Mouse (Mus musculus): ENCODE data around the gene 4930404H24Rik. TPM values are rescaled to one million over a fixed set of nuclear protein-coding genes. Genes with fewer than 3 reads are reported as not detected.

Gene 4930404H24Rik
- total RNA-seq, 2 experiments from 2014 or later, result not detected

GRCm38 (mm10) chr2:153533981-153534380 is 41.4 kb downstream of the 4930404H24Rik start:
- no peak for DNase-seq

DNA sequence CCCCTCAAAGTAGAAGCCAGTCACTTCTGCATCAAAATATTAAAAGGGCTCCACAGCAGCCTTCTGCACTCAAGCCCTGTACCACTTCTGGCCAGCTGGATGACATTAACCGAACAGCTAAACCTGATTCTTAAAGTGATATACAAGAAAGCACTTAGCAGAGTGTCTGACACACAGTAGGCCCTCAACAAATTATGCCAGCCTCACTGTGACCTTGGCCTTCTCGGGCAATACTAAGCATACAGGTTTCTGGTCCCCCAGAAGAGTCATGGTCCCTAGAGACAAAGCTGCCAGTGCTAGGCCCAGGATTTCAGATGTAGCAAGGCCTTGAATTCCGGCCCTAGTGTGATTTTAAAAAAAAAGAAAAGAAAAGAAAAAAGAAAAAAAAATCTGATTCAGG is 46.3 kb downstream of the 4930404H24Rik start:
- no peak for DNase-seq

GRCm38 (mm10) chr2:153542936-153543668 is 50.5 kb downstream of the 4930404H24Rik start:
- DNase-seq, result no peak

Other genes with a start within 250 kb of the 4930404H24Rik start
- 1 to 10 TPM; 6.0 to 6.9 TPM for gene Kif3b, start 201.4 kb upstream of the 4930404H24Rik start, total RNA-seq (2021)
- gene Asxl1, start 147.0 kb upstream of the 4930404H24Rik start, total RNA-seq (2021), result 10 to 100 TPM; 14.7 to 19.6 TPM
- gene Nol4l, start 37.2 kb downstream of the 4930404H24Rik start, total RNA-seq (2021), result 1 to 10 TPM; 4.3 to 6.3 TPM
- 10 to 100 TPM; 16.6 to 21.5 TPM for gene Commd7, start 140.0 kb downstream of the 4930404H24Rik start, total RNA-seq (2021)
- gene Dnmt3b, start 156.7 kb downstream of the 4930404H24Rik start, total RNA-seq (2021), result 1 to 10 TPM; 1.3 to 3.1 TPM
- not detected for gene Dnmt3c, start 203.9 kb downstream of the 4930404H24Rik start, total RNA-seq (2021)
- 10 to 100 TPM; 77.6 to 87.5 TPM for gene Mapre1, start 248.5 kb downstream of the 4930404H24Rik start, total RNA-seq (2021)